33 mouse cellular contexts compared by ENCODE assay signal in the genomic region with DNA sequence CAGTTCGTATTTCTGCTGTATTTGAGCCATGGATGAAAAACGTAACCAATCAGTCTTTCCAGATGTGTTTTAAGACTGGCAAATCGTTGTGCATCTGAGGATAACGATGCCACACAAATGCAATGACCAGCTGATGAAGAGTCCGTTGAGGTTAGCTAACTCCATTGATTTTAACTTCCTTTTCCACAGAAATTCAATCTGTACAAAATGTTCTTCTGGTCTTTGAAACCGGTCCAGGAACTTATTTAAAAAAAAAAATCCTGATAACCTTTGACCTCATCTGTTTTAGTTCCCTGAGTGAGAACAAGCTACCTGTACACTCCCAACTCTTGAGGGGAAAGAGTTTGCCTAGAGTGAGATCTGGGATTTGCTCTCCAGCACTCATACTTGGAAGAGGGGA. TPM values are rescaled to one million over a fixed set of nuclear protein-coding genes. Genes with fewer than 3 reads are reported as not detected.
"Had no signal": no experiment of that assay in that cellular context is flagged by ENCODE, and none has a peak within 500 bp of the region (broad histone marks: within the 10 kb centered on the region; RNA-seq: fewer than 3 reads in every experiment).

No protein-coding gene starts in this region.

- ATAC-seq: liver, embryonic 12.5 days; lung, postnatal 0 days; midbrain, embryonic 13.5 days; midbrain, embryonic 15.5 days; midbrain, embryonic 16.5 days had no signal

- H3K9me3 ChIP-seq: limb, embryonic 10.5 days; limb, embryonic 12.5 days; limb, embryonic 13.5 days; limb, embryonic 15.5 days; liver, embryonic 12.5 days; liver, embryonic 13.5 days; liver, embryonic 15.5 days; lung, embryonic 15.5 days; megakaryocyte, embryonic 14.5 days; midbrain, embryonic 10.5 days; midbrain, embryonic 12.5 days; midbrain, embryonic 13.5 days; midbrain, embryonic 15.5 days; neural tube, embryonic 12.5 days had no signal

- H3K4me1 ChIP-seq: limb, embryonic 10.5 days; limb, embryonic 15.5 days; liver, embryonic 12.5 days; liver, embryonic 13.5 days; liver, embryonic 15.5 days; lung, embryonic 15.5 days; megakaryocyte, embryonic 14.5 days; midbrain, embryonic 10.5 days; midbrain, embryonic 12.5 days; midbrain, embryonic 13.5 days; midbrain, embryonic 15.5 days; neural tube, embryonic 12.5 days had no signal

- H3K27me3 ChIP-seq: limb, embryonic 12.5 days; limb, embryonic 13.5 days; limb, embryonic 15.5 days; liver, embryonic 12.5 days; liver, embryonic 13.5 days; liver, embryonic 15.5 days; lung, embryonic 15.5 days; megakaryocyte, embryonic 14.5 days; midbrain, embryonic 12.5 days; midbrain, embryonic 13.5 days; midbrain, embryonic 15.5 days; neural tube, embryonic 12.5 days had no signal

- H3K36me3 ChIP-seq: limb, embryonic 10.5 days; limb, embryonic 13.5 days; limb, embryonic 15.5 days; liver, embryonic 12.5 days; liver, embryonic 13.5 days; liver, embryonic 15.5 days; lung, embryonic 15.5 days; midbrain, embryonic 12.5 days; midbrain, embryonic 13.5 days; midbrain, embryonic 15.5 days; neural tube, embryonic 12.5 days had no signal

- H3K4me3 ChIP-seq: left cerebral cortex, adult 2 months; limb, embryonic 10.5 days; limb, embryonic 12.5 days; limb, embryonic 13.5 days; limb, embryonic 15.5 days; liver, embryonic 12.5 days; liver, embryonic 13.5 days; liver, embryonic 15.5 days; lung, embryonic 15.5 days; megakaryocyte, embryonic 14.5 days; midbrain, embryonic 10.5 days; midbrain, embryonic 12.5 days; midbrain, embryonic 13.5 days; midbrain, embryonic 15.5 days; myocyte; neural tube, embryonic 12.5 days had no signal

- H3K27ac ChIP-seq: left cerebral cortex, adult 2 months; limb, embryonic 10.5 days; limb, embryonic 12.5 days; limb, embryonic 13.5 days; limb, embryonic 15.5 days; liver, embryonic 12.5 days; liver, embryonic 13.5 days; liver, embryonic 14.5 days; liver, embryonic 15.5 days; lung, embryonic 15.5 days; macrophage; midbrain, embryonic 10.5 days; midbrain, embryonic 12.5 days; midbrain, embryonic 13.5 days; midbrain, embryonic 15.5 days; neural tube, embryonic 12.5 days had no signal

- H3K4me2 ChIP-seq: limb, embryonic 12.5 days; limb, embryonic 13.5 days; limb, embryonic 15.5 days; liver, embryonic 12.5 days; liver, embryonic 13.5 days; liver, embryonic 15.5 days; lung, embryonic 14.5 days; lung, embryonic 15.5 days; midbrain, embryonic 11.5 days; midbrain, embryonic 12.5 days; midbrain, embryonic 13.5 days; midbrain, embryonic 15.5 days; neural tube, embryonic 12.5 days had no signal

- H3K9ac ChIP-seq: limb, embryonic 12.5 days; limb, embryonic 13.5 days; limb, embryonic 15.5 days; liver, embryonic 12.5 days; liver, embryonic 13.5 days; liver, embryonic 14.5 days; liver, embryonic 15.5 days; lung, embryonic 14.5 days; lung, embryonic 15.5 days; midbrain, embryonic 12.5 days; midbrain, embryonic 13.5 days; midbrain, embryonic 15.5 days; neural tube, embryonic 12.5 days had no signal

- DNase-seq: left cerebral cortex, postnatal 4 days; liver, embryonic 13.5 days; lung, adult 18-20 months; lung, adult 2 months; lung, embryonic 14.5 days; lung, postnatal 10 days; lung, postnatal 14 days; lung, postnatal 36 days; lung, postnatal 4 days; midbrain, embryonic 14.5 days had no signal

RNA-seq across cellular contexts. Expression of a gene that starts 18.4 kb away (rescaled TPM):
- total RNA-seq: megakaryocyte progenitor cell, adult 5-6 weeks; megakaryocyte-erythroid progenitor cell, adult 5-6 weeks; monocyte, adult 5-6 weeks had no signal
- polyA plus RNA-seq: macrophage; midbrain, embryonic 10.5 days; myocyte had no signal
